Mouse (Mus musculus): ENCODE measurements around the gene Tbc1d22a.

GRCm38 (mm10) chr15:86184851-86185688 is 29.2 kb upstream of the Tbc1d22a start:
- TF ChIP-seq POLR2A (IDR thresholded peaks at IDR 0.05; ENCODE audit: control insufficient read depth in 1 of 2, insufficient read depth in 1 of 2, low read depth in 1 of 2, low read length in 2 of 2, poor library complexity in 1 of 2) (peak in 1 of 2 experiments; percentile 47; a peak in 1 of 4 replicates), POLR2AphosphoS2 (IDR thresholded peaks at IDR 0.05; ENCODE audit: low read length) (no peak), CTCF (IDR thresholded peaks at IDR 0.05 in 2 of 3, conservative IDR thresholded peaks at IDR 0.05 in 1 of 3; ENCODE audit: control insufficient read depth in 1 of 3, insufficient read depth in 1 of 3, low read depth in 2 of 3, low read length in 3 of 3, poor library complexity in 1 of 3, severe bottlenecking in 1 of 3) (no peak), EP300 (IDR thresholded peaks at IDR 0.05; ENCODE audit: low read depth in 1 of 2, low read length in 2 of 2) (no peak), MAFK (IDR thresholded peaks at IDR 0.05; ENCODE audit: borderline replicate concordance, low read depth, low read length) (no peak), BHLHE40 (IDR thresholded peaks at IDR 0.05; ENCODE audit: borderline replicate concordance, low read depth, low read length) (no peak), MEF2A (IDR thresholded peaks at IDR 0.05; ENCODE audit: extremely low read depth, insufficient replicate concordance, low read depth, low read length, poor library complexity, severe bottlenecking) (no peak), MAZ (IDR thresholded peaks at IDR 0.05; ENCODE audit: low read depth, low read length) (no peak), MAX (IDR thresholded peaks at IDR 0.05; ENCODE audit: low read length) (no peak), ZNF384 (IDR thresholded peaks at IDR 0.05; ENCODE audit: low read depth, low read length) (no peak), GATA1 (IDR thresholded peaks at IDR 0.05; ENCODE audit: low read depth, low read length) (no peak), ZMIZ1 (IDR thresholded peaks at IDR 0.05; ENCODE audit: low read depth, low read length) (no peak)

Data from MEL (cell line).